Mouse (Mus musculus): ENCODE data around the gene Arg2.
A peak's percentile ranks its signal among the peaks of the same experiment; 100 is the strongest.

DNA sequence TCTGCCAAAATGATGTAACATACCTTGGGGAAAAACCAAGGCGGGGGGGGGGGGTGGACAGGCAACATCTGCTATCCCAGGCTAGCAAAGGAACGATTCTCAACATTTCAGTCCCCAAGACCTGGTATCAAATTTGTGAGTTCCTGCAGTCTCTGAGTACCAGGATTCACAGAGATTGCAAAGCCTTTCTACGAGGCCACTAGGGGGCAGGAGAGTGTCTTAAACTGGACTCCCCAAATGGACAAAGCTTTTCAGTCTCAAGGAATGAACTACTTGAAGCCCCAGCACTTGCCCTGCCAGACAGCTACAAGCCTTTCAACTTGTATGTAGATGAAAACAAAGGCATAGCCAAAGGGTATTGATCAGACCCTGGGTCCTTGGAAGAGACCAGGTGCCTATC lies 62.9 kb downstream of the Arg2 start:
- TF ChIP-seq CTCF (IDR thresholded peaks at IDR 0.05 in 2 of 3, conservative IDR thresholded peaks at IDR 0.05 in 1 of 3; ENCODE audit: control insufficient read depth in 1 of 3, insufficient read depth in 1 of 3, low read depth in 2 of 3, low read length in 3 of 3, poor library complexity in 1 of 3, severe bottlenecking in 1 of 3) (peak; percentile 67 to 88 (median 84)), POLR2AphosphoS2 (IDR thresholded peaks at IDR 0.05; ENCODE audit: low read length) (no peak), EP300 (IDR thresholded peaks at IDR 0.05; ENCODE audit: low read depth in 1 of 2, low read length in 2 of 2) (no peak), MAZ (IDR thresholded peaks at IDR 0.05; ENCODE audit: low read depth, low read length) (no peak), ZNF384 (IDR thresholded peaks at IDR 0.05; ENCODE audit: low read depth, low read length) (no peak), ZKSCAN1 (IDR thresholded peaks at IDR 0.05; ENCODE audit: low read depth, low read length) (no peak), RCOR1 (IDR thresholded peaks at IDR 0.05; ENCODE audit: low read depth, low read length) (no peak), POLR2A (IDR thresholded peaks at IDR 0.05; ENCODE audit: control insufficient read depth in 1 of 2, insufficient read depth in 1 of 2, low read depth in 1 of 2, low read length in 2 of 2, poor library complexity in 1 of 2) (no peak), GABPA (IDR thresholded peaks at IDR 0.05; ENCODE audit: low read depth, low read length) (no peak), SMC3 (IDR thresholded peaks at IDR 0.05; ENCODE audit: low read depth, low read length) (peak; percentile 77), ETS1 (IDR thresholded peaks at IDR 0.05; ENCODE audit: low read depth, low read length) (no peak), CHD1 (IDR thresholded peaks at IDR 0.05; ENCODE audit: low read depth, low read length) (no peak), E2F4 (IDR thresholded peaks at IDR 0.05; ENCODE audit: borderline replicate concordance, low read depth, low read length) (no peak), USF1 (IDR thresholded peaks at IDR 0.05; ENCODE audit: low read depth, low read length) (no peak)

All from MEL (cell line).